Mouse (Mus musculus) neural tube, embryonic 13.5 days (tissue): ENCODE data around the gene Sh2b1. TPM values are rescaled to one million over a fixed set of nuclear protein-coding genes. Genes with fewer than 3 reads are reported as not detected.

Experiments
- ATAC-seq: fragments of 200-750 bp; cut with Nextera tagmentation; 2 replicates; pipeline ENCODE4 v1.8.0; 2017; ENCODE audit warnings: low read depth, mild to moderate bottlenecking, moderate TSS enrichment, moderate library complexity
- H3K27ac ChIP-seq: fragments of 300-500 bp; sonication (generic); replicated peaks from 2 replicates; pipeline ENCODE4 v1.5.1; 2015; ENCODE audit warnings: moderate library complexity, mild to moderate bottlenecking, inconsistent platforms
- H3K27me3 ChIP-seq: fragments of 300-500 bp; sonication (generic); 2 replicates; pipeline ENCODE4 v1.6.1; 2015; ENCODE audit warnings: mild to moderate bottlenecking, inconsistent platforms
- H3K36me3 ChIP-seq: fragments of 300-500 bp; sonication (generic); 2 replicates; pipeline ENCODE4 v1.6.1; 2015; ENCODE audit warnings: mild to moderate bottlenecking, inconsistent platforms
- H3K4me1 ChIP-seq: fragments of 300-500 bp; sonication (generic); replicated peaks from 2 replicates; pipeline ENCODE4 v1.6.1; 2015; ENCODE audit warnings: inconsistent platforms
- H3K4me2 ChIP-seq: fragments of 300-500 bp; sonication (generic); 2 replicates; pipeline ENCODE4 v1.6.1; 2015; ENCODE audit warnings: inconsistent platforms, mild to moderate bottlenecking, moderate library complexity
- H3K4me3 ChIP-seq: fragments of 300-500 bp; sonication (generic); 2 replicates; pipeline ENCODE4 v1.5.1; 2015; ENCODE audit warnings: mild to moderate bottlenecking, inconsistent platforms
- H3K9ac ChIP-seq: fragments of 300-500 bp; sonication (generic); 2 replicates; pipeline ENCODE4 v1.6.1; 2015; ENCODE audit warnings: moderate library complexity, mild to moderate bottlenecking, inconsistent platforms
- H3K9me3 ChIP-seq: fragments of 300-500 bp; sonication (generic); 2 replicates; pipeline ENCODE4 v1.6.1; 2016; ENCODE audit warnings: inconsistent platforms
- WGBS: fragments of 180-500 bp; shearing (Covaris S2); methylation state at CpG from one replicate; pipeline ENCODE4 v1.1.7; 2015; 5-methylcytosine and 5-hydroxymethylcytosine counted together
- polyA plus RNA-seq: library from polyadenylated mRNA; unstranded; fragments of >200 nt; fragmentation: Nextera tagmentation; extraction: Ambion mirVana; gene quantifications from 2 replicates; pipeline ENCODE4 v1.2.1, GENCODE M21; 2015

The Sh2b1 gene
- polyA plus RNA-seq, 1 experiment from 2014 or later: 62.3 TPM

DNA sequence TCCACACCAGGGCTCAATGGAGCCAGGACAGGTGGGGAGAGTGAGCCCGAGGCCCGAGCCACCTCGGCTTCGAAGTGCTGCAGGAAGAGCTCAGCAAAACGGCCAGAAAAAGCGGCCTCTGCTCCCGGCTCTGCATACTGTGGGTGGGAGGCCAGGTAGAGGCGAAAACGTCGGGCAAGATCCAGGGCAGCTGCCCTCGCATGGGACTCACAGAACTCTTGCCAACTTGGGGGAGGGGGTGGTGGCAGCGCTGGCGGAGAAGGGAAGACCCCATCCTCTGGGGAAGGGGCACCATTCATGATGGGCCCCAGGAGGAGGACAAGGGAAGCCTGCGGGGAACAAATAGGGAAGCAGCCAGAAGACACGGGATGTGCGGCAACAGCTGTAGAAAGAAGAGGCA, 2.5 kb downstream of the Sh2b1 start:
- Histone ChIP-seq H3K27ac (no peak overlapping the region), H3K4me2 (no peak overlapping the region), H3K4me3 (no peak overlapping the region), H3K4me1 (peaks cover 22% of the 10 kb centered on the region), H3K9me3 (no peaks in the 10 kb centered on the region), H3K36me3 (peaks cover 53% of the 10 kb centered on the region), H3K9ac (no peak overlapping the region), H3K27me3 (no peaks in the 10 kb centered on the region)
- no peak for ATAC-seq
- 92% methylated on average over 16 of the region's 16 CpGs for WGBS

DNA sequence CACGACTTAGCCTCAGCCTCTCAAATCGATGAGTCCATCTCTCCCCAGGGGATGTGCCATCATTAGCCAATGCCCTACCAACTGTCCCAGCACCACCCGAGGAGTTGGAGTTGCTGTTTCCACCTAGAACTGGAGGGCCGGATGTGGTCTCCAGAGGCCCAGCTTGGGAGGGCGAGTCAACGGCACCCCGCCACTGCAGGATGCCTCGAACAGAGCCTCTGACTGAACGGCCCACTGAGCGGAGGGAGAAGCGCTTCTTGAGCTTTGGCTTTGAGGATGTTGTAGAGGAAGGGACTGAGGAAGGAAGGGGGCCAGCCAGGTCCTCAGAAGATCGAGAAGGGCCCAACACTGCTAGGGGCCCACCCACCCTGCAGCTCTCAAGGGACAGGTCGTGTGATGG, 2.9 kb downstream of the Sh2b1 start:
- Histone ChIP-seq H3K4me1 (peaks cover 22% of the 10 kb centered on the region), H3K9ac (no peak overlapping the region), H3K4me3 (no peak overlapping the region), H3K4me2 (no peak overlapping the region), H3K36me3 (peaks cover 57% of the 10 kb centered on the region), H3K27me3 (no peaks in the 10 kb centered on the region), H3K27ac (no peak overlapping the region), H3K9me3 (no peaks in the 10 kb centered on the region)
- ATAC-seq: no peak
- 88% methylated on average over 13 of the region's 13 CpGs for WGBS

DNA sequence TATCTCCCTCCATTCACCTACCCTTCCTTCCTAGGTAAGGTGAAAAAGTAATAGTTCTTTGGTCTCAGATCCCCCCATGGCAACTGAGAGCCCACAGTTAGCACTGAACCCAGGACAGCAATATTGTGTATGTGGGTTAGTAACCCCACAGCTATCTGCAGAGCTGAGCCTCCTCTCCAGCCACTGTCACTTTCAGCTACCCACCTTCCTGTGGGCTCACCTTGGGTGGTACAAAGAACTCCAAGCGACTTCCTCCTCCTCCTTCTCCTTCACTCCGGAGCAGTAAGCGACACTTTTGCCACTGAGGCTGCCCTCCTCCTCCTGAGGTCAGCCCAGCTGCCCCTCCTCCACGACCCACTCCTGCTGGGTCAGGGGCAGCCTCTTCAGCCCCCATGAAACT, 3.4 kb downstream of the Sh2b1 start:
- Histone ChIP-seq H3K4me2 (no peak overlapping the region), H3K9me3 (no peaks in the 10 kb centered on the region), H3K4me1 (peaks cover 22% of the 10 kb centered on the region), H3K4me3 (no peak overlapping the region), H3K36me3 (peaks cover 62% of the 10 kb centered on the region), H3K27me3 (no peaks in the 10 kb centered on the region), H3K9ac (no peak overlapping the region; the same call in 1 of the 2 replicates), H3K27ac (no peak overlapping the region)
- ATAC-seq: no peak
- 92% methylated on average over 4 of the region's 4 CpGs for WGBS

DNA sequence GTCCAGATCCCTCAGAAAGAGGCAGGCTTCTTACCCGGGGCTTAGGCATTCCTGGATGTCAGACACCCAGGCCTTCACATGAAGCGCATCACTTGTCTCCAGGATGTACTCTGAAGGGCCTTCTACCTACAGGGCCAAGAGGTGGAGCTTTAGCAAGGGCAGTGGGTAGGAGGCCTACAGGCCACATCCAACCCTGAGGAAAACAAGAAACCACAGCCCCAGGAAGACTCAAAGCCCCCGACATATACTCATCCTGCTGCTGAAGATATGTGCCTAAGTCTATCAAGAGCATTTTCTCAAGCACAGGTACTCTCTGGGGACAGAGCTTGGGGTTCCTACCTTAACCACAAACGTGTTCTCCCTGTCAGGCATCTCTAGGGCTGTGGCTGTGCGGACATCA, 3.9 kb downstream of the Sh2b1 start:
- no peaks in the 10 kb centered on the region for H3K27me3 ChIP-seq
- 95% methylated on average over 5 of the region's 5 CpGs for WGBS
- no peak overlapping the region for H3K4me3 ChIP-seq
- ATAC-seq: no peak
- H3K27ac ChIP-seq: no peak overlapping the region
- H3K4me2 ChIP-seq: no peak overlapping the region
- H3K9ac ChIP-seq: no peak overlapping the region
- H3K9me3 ChIP-seq: no peaks in the 10 kb centered on the region
- H3K4me1 ChIP-seq: peaks cover 22% of the 10 kb centered on the region
- peaks cover 67% of the 10 kb centered on the region for H3K36me3 ChIP-seq

DNA sequence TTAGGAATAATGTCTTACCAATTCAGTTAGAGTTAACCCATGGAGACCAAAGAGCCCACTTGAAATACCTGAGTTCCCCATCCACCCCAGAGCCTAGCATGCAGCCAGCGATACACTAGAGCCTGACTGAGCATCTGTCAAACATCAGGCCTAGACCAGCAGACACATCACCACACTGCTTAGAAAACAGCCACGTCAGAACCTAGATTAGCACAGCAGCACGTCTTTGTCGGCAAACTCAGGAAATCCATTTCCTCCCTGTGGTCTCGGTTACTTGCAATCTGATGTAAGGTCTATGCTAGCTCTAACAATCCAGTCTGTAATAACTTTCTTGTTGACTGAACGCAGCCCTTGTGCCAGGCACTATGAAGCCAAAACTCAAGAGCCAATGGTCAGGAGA, 5.1 kb downstream of the Sh2b1 start:
- no peak for ATAC-seq
- H3K9ac ChIP-seq: no peak overlapping the region
- no peak overlapping the region for H3K27ac ChIP-seq
- WGBS: 92% methylated on average over 6 of the region's 6 CpGs
- H3K4me1 ChIP-seq: peaks cover 19% of the 10 kb centered on the region
- H3K4me2 ChIP-seq: no peak overlapping the region
- H3K4me3 ChIP-seq: no peak overlapping the region
- H3K27me3 ChIP-seq: no peaks in the 10 kb centered on the region
- peaks cover 69% of the 10 kb centered on the region for H3K36me3 ChIP-seq
- no peaks in the 10 kb centered on the region for H3K9me3 ChIP-seq

DNA sequence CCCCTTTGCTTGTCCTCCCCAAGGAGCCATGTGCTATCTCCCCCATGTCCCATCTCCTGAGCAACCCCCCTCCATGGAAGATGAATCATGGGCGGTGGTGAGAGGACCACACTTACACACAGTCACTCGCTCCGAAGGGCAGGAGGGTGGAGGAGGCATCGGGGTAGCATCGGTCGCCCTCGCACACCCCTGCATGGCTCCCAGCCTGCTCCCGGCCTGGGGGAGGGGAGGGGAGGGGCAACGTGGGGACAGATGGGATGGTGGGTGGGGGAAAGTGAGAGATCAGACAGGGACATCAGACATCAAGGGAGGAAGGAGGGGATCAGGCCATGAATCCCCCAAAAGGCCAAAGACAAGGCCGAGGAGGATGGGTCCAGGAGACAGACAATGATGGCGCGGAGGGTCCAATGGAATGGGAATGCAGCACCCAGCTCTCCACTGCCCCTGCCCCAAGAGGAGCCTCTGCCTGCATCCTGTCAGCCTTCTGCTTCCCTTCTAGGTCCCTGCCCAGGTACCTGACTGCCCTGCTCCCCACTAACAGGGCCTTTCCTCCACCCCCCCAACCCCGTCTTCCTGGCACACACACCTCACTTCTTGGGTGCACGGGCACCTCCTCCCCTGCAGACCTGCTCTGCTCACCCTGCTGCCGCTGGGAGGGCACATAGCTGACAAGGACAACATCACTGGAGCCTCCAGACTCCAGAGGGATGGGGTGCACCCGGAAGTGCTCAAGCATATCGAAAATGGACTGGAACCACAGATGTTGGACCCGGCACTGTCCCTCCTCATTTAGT, 7.2 kb downstream of the Sh2b1 start:
- Histone ChIP-seq H3K36me3 (peaks cover 69% of the 10 kb centered on the region), H3K4me3 (no peak overlapping the region), H3K4me2 (no peak overlapping the region), H3K27me3 (no peaks in the 10 kb centered on the region), H3K4me1 (peaks cover 5% of the 10 kb centered on the region), H3K27ac (no peak overlapping the region), H3K9me3 (no peaks in the 10 kb centered on the region), H3K9ac (no peak overlapping the region)
- no peak for ATAC-seq
- 93% methylated on average over 18 of the region's 18 CpGs for WGBS

DNA sequence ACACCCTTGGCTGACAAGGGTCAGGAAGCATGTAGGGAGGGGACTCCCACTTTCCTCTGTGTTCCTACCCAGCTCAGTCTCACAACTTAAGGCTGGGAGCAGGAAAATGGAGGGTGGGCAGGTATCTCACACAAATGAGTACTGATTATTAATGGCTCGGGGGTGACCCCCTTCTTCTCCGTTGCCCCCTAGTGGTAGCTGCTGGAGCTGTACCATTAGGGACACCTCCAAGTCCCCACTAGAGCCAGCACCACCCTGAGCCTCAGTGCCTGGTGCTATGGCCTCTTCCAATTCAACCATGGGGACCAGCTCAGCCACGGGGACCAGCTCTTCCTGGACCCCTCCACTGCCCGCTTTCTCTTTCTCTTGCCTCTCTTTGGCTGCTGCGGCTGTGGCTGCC, 8.0 kb downstream of the Sh2b1 start:
- Histone ChIP-seq H3K27me3 (no peaks in the 10 kb centered on the region), H3K4me2 (no peak overlapping the region), H3K4me1 (0 out of 2 replicates have a peak, but pooled peaks cover 3% of the 10 kb centered on the region), H3K27ac (no peak overlapping the region), H3K36me3 (peaks cover 61% of the 10 kb centered on the region), H3K9ac (no peak overlapping the region), H3K9me3 (no peaks in the 10 kb centered on the region), H3K4me3 (no peak overlapping the region)
- ATAC-seq: no peak
- 70% methylated on average over 5 of the region's 5 CpGs for WGBS

DNA sequence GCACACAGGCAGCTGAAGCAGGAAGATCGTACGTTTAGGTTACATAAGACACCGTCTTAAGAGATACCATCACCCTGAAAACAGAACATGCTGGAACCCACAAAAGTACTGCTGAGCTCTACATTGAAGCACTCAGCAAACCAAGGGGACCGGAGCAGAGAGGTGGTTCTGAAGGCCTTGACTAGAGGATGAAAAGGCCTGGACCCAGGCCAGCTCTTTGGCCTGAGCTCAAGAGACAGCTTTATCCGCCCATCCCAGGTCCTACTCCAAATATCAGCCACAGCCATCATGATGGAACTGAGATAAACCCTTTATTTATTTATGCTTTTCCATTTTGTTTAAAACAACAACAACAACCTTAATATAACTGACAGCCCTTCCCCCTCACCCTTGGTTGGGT, 8.5 kb downstream of the Sh2b1 start:
- Histone ChIP-seq H3K27me3 (no peaks in the 10 kb centered on the region), H3K4me2 (no peak overlapping the region), H3K36me3 (peaks cover 56% of the 10 kb centered on the region), H3K9me3 (no peaks in the 10 kb centered on the region), H3K4me1 (0 out of 2 replicates have a peak, but pooled peaks cover 3% of the 10 kb centered on the region), H3K27ac (no peak overlapping the region), H3K9ac (no peak overlapping the region), H3K4me3 (no peak overlapping the region)
- ATAC-seq: no peak
- WGBS: 91% methylated on average over 5 of the region's 5 CpGs

DNA sequence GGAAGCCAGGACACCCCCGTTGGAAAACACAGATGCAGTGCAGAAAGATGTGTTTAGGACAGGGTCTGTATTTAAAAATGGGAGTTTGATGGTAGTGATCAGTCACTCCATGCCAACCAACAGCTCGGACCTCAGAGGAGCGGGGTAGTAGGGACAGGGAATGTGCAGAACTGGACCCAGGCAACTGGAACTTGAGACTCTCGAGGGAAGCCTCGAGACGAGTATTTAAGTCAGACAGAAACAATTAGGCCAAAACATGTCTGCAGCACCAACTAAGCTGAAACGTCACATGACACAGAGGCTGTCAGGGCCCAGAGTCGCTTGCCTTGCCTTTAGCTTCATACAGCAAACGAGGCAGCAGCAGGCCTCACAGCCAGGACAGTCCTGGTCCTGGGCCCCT, 9.1 kb downstream of the Sh2b1 start:
- 76% methylated on average over 9 of the region's 9 CpGs for WGBS
- H3K4me3 ChIP-seq: no peak overlapping the region
- peaks cover 50% of the 10 kb centered on the region for H3K36me3 ChIP-seq
- H3K27me3 ChIP-seq: no peaks in the 10 kb centered on the region
- H3K27ac ChIP-seq: no peak overlapping the region
- no peak for ATAC-seq
- no peaks in the 10 kb centered on the region for H3K9me3 ChIP-seq
- 0 out of 2 replicates have a peak, but pooled peaks cover 3% of the 10 kb centered on the region for H3K4me1 ChIP-seq
- H3K9ac ChIP-seq: no peak overlapping the region
- H3K4me2 ChIP-seq: no peak overlapping the region

DNA sequence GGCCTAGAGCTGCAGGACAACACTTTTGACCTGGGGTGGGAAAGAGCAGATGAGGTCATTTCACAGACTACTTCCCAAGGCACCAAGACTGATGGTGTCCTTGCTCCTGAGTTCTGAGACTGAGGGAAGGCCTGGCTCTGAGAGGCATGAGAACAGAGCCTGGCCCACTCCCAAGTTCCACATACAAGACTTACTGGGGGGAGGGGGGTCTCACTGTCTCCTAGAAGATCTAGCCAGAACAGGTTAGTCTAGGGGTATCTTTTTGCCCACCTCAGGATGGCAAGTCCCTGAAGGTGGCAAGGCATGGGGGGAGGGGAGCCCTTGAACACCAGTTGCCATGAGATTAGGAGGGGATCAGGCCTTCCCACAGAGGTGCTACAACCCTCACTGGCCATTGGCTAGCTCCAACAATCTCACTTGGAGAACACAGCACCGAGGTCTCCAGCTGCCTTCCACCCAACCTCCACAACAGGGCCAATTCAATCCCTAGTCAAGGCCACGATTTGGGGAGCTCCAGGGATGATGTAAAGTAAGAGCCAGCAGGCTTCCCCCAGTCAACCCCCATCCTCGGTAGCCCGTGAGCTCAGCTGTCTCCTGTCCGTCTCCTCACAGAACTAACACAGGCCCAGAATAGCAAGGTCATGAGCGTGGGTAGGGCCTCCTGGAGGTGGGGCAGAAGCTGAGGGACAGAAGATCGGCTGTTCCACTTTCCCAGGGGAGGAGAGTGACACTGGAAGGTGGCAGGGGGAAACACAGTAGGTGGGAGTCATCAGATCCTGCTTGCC, 9.8 kb downstream of the Sh2b1 start:
- WGBS: 62% methylated on average over 7 of the region's 7 CpGs
- H3K27ac ChIP-seq: no peak overlapping the region

DNA sequence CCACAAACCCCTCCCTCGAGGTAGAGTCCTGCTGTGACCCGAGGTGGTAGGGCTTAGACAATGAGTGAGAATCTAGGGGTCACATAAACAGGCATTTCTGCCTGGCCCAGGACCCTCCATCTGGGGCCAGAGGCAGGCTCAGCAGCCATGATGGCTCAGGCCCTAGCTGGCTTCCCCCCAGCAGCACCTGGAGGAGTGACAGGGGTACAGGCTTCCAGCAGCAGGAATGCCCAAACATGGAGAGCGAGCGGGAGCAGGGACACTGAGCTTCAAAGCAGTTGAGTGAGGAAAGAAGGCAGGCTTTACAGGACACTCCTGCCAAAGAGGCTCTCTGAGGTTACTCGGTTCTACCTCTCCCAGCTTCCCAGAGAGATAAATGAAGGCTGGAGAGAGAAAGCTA, 10.4 kb downstream of the Sh2b1 start:
- Histone ChIP-seq H3K27me3 (no peaks in the 10 kb centered on the region), H3K4me1 (0 out of 2 replicates have a peak, but pooled peaks cover 3% of the 10 kb centered on the region), H3K4me3 (no peak overlapping the region), H3K9me3 (no peaks in the 10 kb centered on the region), H3K9ac (no peak overlapping the region), H3K27ac (no peak overlapping the region), H3K36me3 (peaks cover 37% of the 10 kb centered on the region), H3K4me2 (no peak overlapping the region)
- ATAC-seq: no peak
- 45% methylated on average over 5 of the region's 5 CpGs for WGBS

More for the DNA sequence above, 9.8 kb downstream of the Sh2b1 start:
- Histone ChIP-seq H3K4me3 (no peak overlapping the region), H3K36me3 (peaks cover 43% of the 10 kb centered on the region), H3K9ac (no peak overlapping the region), H3K4me2 (no peak overlapping the region), H3K9me3 (no peaks in the 10 kb centered on the region), H3K4me1 (0 out of 2 replicates have a peak, but pooled peaks cover 3% of the 10 kb centered on the region), H3K27me3 (no peaks in the 10 kb centered on the region)
- no peak for ATAC-seq

DNA sequence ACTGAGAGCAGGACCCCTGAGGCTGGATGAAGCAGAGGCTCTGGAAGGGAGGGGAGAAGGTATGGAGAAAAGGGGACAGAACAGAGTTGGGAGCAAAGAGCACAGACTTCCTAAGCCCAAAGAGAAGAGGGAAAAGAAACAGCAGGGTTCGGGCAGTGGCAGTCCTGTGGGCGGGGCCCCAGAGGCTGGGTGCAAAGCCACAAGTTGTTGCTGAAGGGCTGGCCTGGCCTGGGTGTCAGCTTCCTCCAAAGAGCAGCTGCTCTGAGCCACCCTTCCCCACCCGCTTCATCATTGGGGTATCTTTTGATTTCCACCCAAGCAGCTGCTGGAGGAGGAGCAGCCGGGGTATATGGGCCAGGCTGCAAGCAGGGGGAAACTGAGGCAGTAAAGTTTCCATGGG, 11.1 kb downstream of the Sh2b1 start:
- no peak for ATAC-seq
- Histone ChIP-seq H3K9ac (no peak overlapping the region), H3K27ac (no peak overlapping the region), H3K4me3 (no peak overlapping the region), H3K4me1 (0 out of 2 replicates have a peak, but pooled peaks cover 3% of the 10 kb centered on the region), H3K27me3 (no peaks in the 10 kb centered on the region), H3K4me2 (no peak overlapping the region), H3K36me3 (peaks cover 30% of the 10 kb centered on the region), H3K9me3 (no peaks in the 10 kb centered on the region)
- WGBS: 60% methylated on average over 4 of the region's 4 CpGs
